Mouse (Mus musculus) stomach, postnatal 0 days (tissue): ENCODE results near the gene Psmd1. TPM values are rescaled to one million over a fixed set of nuclear protein-coding genes. Genes with fewer than 3 reads are reported as not detected.

Experiments used
- ATAC-seq: fragments of 200-750 bp; cut with Nextera tagmentation; 2 replicates; pipeline ENCODE4 v1.8.0; 2017; ENCODE audit not compliant: low FRiP score, low TSS enrichment
- DNase-seq: peaks from one replicate; pipeline ENCODE4 v3.0.0-alpha.2; 2016; ENCODE audit warnings: low spot score
- H3K27ac ChIP-seq: fragments of 300-500 bp; sonication (generic); replicated peaks from 2 replicates; pipeline ENCODE4 v1.5.1; 2014; ENCODE audit warnings: mild to moderate bottlenecking, control low read depth
- H3K27me3 ChIP-seq: fragments of 300-500 bp; sonication (generic); 2 replicates; pipeline ENCODE4 v1.6.1; 2014; ENCODE audit warnings: low read length; ENCODE audit not compliant: control insufficient read depth, insufficient read depth
- H3K36me3 ChIP-seq: fragments of 300-500 bp; sonication (generic); 2 replicates; pipeline ENCODE4 v1.6.1; 2014; ENCODE audit warnings: low read length, mixed read lengths; ENCODE audit not compliant: control insufficient read depth, insufficient read depth
- H3K4me1 ChIP-seq: fragments of 300-500 bp; sonication (generic); replicated peaks from 2 replicates; pipeline ENCODE4 v1.6.1; 2014; ENCODE audit warnings: antibody characterized with exemption; ENCODE audit not compliant: control insufficient read depth, insufficient read depth
- H3K4me2 ChIP-seq: fragments of 300-500 bp; sonication (generic); replicated peaks from 2 replicates; pipeline ENCODE4 v1.6.1; 2014; ENCODE audit warnings: low read depth, mild to moderate bottlenecking, control low read depth, moderate library complexity
- H3K4me3 ChIP-seq: fragments of 300-500 bp; sonication (generic); 2 replicates; pipeline ENCODE4 v1.5.1; 2014; ENCODE audit warnings: low read depth, low read length, control low read depth
- H3K9ac ChIP-seq: fragments of 300-500 bp; sonication (generic); 2 replicates; pipeline ENCODE4 v1.6.1; 2014; ENCODE audit warnings: mild to moderate bottlenecking, low read length, control low read depth, mixed read lengths
- H3K9me3 ChIP-seq: fragments of 300-500 bp; sonication (generic); 2 replicates; pipeline ENCODE4 v1.6.1; 2016; ENCODE audit warnings: low read length; ENCODE audit not compliant: control insufficient read depth
- CTCF ChIP-seq: IDR thresholded peaks from 2 replicates; pipeline ENCODE4 v1.5.1; 2016; ENCODE audit warnings: antibody characterized with exemption, low read depth, mild to moderate bottlenecking, moderate library complexity
- EP300 ChIP-seq: optimal IDR thresholded peaks from 2 replicates; pipeline ENCODE3; 2016; ENCODE audit warnings: antibody characterized with exemption
- WGBS: fragments of 180-500 bp; shearing (Covaris S2); extraction: QIAGEN DNeasy Blood & Tissue Kit; methylation state at CpG from one replicate; pipeline ENCODE4 v1.1.7; 2014; 5-methylcytosine and 5-hydroxymethylcytosine counted together
- polyA plus RNA-seq: library from polyadenylated mRNA; unstranded; fragments of >200 nt; fragmentation: Nextera tagmentation; extraction: Ambion mirVana; gene quantifications from 2 replicates; pipeline ENCODE4 v1.2.1, GENCODE M21; 2015

Psmd1 gene
- polyA plus RNA-seq, 1 experiment from 2014 or later, result 90.7 TPM

DNA sequence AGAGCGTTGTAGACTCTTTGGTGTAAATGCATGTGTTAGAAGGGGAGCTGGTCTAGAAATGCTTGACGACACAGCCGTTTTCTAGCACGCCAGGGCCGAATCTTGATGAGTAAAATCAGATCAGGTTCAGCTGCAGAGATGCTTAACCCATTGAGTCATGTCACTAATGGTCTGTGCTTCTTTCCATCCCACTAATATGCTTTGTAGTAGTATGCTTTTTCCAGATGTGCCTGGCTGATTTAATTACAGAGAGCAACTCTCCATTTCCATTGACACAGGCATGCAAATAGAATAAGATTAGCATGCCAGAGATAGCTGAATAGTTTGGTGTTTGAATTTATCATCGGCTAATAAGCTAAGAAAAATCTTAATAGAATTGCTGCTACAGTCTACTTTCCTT is 71.1 kb downstream of the Psmd1 start:
- DNase-seq, result no peak

DNA sequence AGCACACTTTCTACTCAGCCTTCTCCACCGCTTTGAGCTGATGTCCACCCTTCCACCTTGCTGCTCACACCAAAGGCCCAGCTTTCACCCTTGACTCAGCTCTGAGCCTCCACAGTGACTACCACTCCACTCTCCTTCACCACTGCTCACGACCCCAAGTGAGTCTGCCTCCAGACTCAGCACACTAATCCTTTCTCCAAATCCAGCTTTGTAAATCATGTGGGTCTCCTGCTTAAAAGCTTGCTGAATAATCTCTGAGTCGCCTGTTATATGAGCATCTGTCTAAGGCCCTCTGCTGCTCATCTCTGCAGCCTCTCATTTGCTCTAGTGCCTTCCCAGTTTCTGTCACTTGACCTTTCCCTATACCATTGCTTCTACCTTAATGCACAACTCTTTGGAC is 76.9 kb downstream of the Psmd1 start:
- Histone ChIP-seq H3K9ac (no peak overlapping the region), H3K9me3 (no peaks in the 10 kb centered on the region), H3K36me3 (peaks cover 12% of the 10 kb centered on the region), H3K4me3 (no peak overlapping the region), H3K4me2 (no peak overlapping the region), H3K4me1 (no peaks in the 10 kb centered on the region), H3K27ac (no peak overlapping the region), H3K27me3 (no peaks in the 10 kb centered on the region)
- ATAC-seq (0 out of 2 replicates have a peak, but pooled peaks have one; percentile 22), DNase-seq (no peak)
- TF ChIP-seq CTCF (no peak), EP300 (no peak)
- WGBS, result 66% methylated on average over 3 of the region's 3 CpGs

More for the DNA sequence above, 71.1 kb downstream of the Psmd1 start:
- Histone ChIP-seq H3K4me3 (no peak overlapping the region), H3K27ac (no peak overlapping the region), H3K36me3 (peaks cover 29% of the 10 kb centered on the region), H3K4me1 (no peaks in the 10 kb centered on the region), H3K9me3 (no peaks in the 10 kb centered on the region), H3K9ac (no peak overlapping the region), H3K27me3 (no peaks in the 10 kb centered on the region), H3K4me2 (no peak overlapping the region)
- TF ChIP-seq CTCF (no peak), EP300 (no peak)
- WGBS, result 92% methylated on average over 6 of the region's 6 CpGs
- ATAC-seq, result no peak

DNA sequence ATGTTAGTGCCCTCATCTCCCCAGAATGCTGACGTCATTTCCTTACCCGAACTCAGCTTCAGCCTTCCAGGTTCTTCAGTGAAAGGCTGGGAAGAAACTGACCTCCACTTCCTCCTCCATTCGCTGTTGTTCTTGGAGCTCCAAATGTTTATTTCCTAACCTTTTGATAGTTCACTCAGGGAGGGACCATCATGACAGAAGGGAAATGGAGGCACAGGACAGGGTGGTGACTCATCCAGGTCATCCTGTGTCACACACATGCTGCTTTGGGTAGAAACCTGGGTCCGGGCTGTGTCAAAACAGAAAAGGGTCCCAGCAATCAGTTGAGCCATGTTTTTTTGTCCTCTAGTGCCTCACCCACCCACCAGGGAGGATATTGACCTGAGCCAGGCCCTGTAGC is 79.0 kb downstream of the Psmd1 start:
- no peak for TF ChIP-seq EP300
- H3K27ac ChIP-seq, result no peak overlapping the region
- H3K9me3 ChIP-seq, result no peaks in the 10 kb centered on the region
- DNase-seq, result no peak
- peaks cover 6% of the 10 kb centered on the region; the same call in 1 of the 2 replicates for H3K36me3 ChIP-seq
- no peaks in the 10 kb centered on the region for H3K4me1 ChIP-seq
- no peak for ATAC-seq
- no peaks in the 10 kb centered on the region for H3K27me3 ChIP-seq
- no peak overlapping the region for H3K4me2 ChIP-seq
- no peak overlapping the region for H3K9ac ChIP-seq
- no peak overlapping the region for H3K4me3 ChIP-seq
- 82% methylated on average over 4 of the region's 4 CpGs for WGBS

DNA sequence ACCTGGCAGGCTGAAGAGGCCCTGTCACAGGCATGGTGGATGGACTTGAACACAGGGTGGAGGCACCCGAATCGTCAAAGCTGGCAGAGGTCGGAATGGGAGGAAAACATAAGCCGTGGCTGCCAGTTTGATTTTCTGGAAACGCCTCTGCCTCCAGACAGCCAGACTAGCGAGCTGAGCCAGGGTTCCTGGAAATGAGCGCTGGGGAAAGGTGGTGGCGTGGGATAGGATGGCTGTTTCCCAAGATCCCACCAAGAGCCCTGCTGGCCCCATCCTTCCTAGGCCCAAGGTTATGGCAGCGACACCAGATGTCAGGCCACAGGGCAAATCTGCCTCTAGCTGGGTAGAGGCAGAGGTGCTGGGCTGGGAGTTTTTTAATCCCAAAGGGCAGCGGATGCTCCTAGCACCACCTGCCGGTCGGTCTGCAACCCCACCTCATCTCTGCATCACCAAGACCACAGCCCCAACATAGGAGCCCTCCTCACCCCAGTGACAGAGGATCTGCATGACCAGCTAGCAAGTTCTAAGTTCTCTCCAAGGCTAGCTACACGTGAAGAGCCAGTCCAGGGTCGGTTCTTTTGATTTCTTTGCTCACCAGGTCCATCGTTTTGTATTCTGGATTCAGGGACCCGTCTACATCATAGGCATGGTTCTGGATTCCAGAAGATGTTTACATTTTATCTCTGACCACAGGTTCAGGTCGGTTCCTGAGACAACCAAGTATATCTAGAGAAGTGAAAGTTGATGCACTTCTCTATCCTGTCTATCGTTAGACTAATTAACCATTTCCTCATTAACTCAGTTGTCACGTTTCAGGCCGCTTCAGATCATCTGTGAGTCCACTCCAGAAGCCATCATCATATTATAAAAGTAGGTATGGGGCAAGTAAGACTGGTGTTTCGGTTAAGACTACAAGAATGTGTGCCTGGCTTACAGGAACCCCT is 80.1 kb downstream of the Psmd1 start:
- no peaks in the 10 kb centered on the region for H3K4me1 ChIP-seq
- WGBS, result 74% methylated on average over 21 of the region's 21 CpGs
- no peaks in the 10 kb centered on the region for H3K27me3 ChIP-seq
- no peak overlapping the region for H3K4me3 ChIP-seq
- H3K9me3 ChIP-seq, result no peaks in the 10 kb centered on the region
- DNase-seq, result no peak
- no peak overlapping the region for H3K27ac ChIP-seq
- H3K36me3 ChIP-seq, result no peaks in the 10 kb centered on the region
- ATAC-seq, result no peak
- no peak overlapping the region for H3K4me2 ChIP-seq
- TF ChIP-seq EP300 (no peak), CTCF (peak; percentile 46)
- H3K9ac ChIP-seq, result no peak overlapping the region

DNA sequence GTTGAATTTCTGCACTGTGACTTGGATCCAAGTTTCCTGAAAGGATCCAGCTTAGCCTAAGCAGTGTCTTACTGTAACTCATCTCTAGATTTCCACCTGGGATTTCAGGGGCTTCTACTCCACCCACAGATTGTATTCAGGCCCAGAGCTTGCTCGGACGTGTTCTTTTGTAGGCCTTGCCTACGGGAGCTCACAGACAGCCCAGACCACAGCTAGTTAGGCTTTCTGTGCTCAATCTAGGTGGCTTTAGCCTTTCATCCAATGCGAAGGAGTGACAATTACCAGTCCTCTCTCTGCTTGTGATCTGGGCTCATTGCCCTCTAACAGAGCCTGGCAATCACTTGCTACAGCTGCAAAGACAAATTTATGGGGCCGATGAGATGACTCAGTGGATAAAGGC is 82.1 kb downstream of the Psmd1 start:
- TF ChIP-seq EP300 (no peak), CTCF (no peak)
- Histone ChIP-seq H3K27me3 (no peaks in the 10 kb centered on the region), H3K4me1 (no peaks in the 10 kb centered on the region), H3K9ac (no peak overlapping the region), H3K9me3 (no peaks in the 10 kb centered on the region), H3K4me2 (no peak overlapping the region), H3K4me3 (no peak overlapping the region), H3K27ac (peak overlapping the region; percentile 56; the same call in 1 of the 2 replicates), H3K36me3 (no peaks in the 10 kb centered on the region)
- 52% methylated on average over 5 of the region's 5 CpGs for WGBS
- DNase-seq (no peak), ATAC-seq (no peak)

DNA sequence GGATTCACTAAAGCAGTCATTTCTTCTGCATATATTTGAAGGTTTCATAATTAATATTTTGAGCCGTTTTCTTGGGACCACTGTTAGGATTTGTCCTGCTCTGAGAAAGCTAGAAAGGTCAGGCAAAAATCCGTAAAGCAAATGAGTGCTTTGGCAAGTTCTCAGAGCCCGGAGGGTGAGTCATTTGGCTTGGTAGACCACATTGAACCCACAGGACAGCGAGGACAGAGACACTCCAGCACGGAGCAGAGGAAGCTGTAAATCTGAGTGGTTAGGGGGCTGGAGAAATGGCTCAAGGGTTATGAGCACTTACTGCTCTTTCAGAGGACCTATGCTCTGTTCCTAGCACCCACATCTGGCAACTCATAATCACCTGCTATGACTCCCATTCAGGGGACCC is 83.4 kb downstream of the Psmd1 start:
- no peaks in the 10 kb centered on the region for H3K4me1 ChIP-seq
- TF ChIP-seq CTCF (no peak), EP300 (no peak)
- no peak overlapping the region for H3K27ac ChIP-seq
- DNase-seq, result no peak
- 57% methylated on average over 5 of the region's 5 CpGs for WGBS
- H3K9ac ChIP-seq, result no peak overlapping the region
- H3K9me3 ChIP-seq, result no peaks in the 10 kb centered on the region
- no peak overlapping the region for H3K4me3 ChIP-seq
- no peak overlapping the region for H3K4me2 ChIP-seq
- no peaks in the 10 kb centered on the region for H3K36me3 ChIP-seq
- no peak; the same call in 1 of the 2 replicates for ATAC-seq
- H3K27me3 ChIP-seq, result no peaks in the 10 kb centered on the region
